Mouse (Mus musculus) urinary bladder, postnatal 4 days (tissue): ENCODE results near the gene Tusc1.

Source experiments
- DNase-seq, 2 experiments: peaks; one replicate each; pipeline ENCODE4 v3.0.0; 2021 to 2022; ENCODE audit warnings: low spot score in 2 of 2

Tusc1 gene

DNA sequence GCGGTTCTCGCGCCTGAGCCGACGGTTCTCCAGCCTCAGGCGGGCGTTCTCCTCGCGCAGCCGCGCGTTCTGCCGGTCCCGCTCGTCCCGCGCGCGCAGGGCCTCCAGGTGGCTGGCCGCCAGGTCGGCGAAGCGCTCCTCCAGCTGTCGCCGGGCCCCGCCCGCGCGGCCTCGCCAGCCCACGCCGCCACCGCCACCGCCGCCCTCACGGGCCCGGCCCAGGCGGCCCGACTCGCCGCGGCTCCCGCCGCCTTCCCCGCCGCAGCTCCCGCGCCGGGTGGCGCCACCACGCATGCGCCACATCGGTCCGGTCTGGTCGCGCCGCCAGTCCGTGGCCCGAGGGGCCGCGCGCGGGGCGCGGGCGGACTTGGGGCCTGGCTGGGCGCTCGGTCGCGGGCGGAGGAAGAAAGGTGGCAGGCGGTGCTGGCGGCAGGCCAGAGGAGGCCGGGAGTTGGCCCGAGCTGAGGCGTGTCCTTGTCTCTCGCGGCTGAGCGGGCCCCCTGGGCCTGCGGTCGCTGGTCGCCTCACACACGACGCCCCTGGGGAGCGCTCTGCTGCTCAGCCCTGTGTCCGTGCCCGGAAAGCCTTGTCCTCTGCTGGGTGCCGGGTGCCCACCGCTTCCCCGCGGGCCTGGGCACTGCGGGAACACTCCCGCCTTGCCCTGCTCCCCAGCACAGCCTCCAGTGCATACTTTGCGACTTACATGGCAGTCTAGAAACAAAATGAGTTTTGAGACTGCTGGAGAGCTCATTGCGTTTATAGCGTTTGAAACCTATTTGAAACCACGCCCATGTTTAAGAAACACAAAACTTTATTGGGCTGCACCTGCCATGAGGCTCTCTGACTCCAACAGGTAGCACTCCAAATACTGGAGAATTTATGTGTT, at the start of gene Tusc1:
Gene Tusc1, minus strand, starts transcription at position 394 of the 886 bp plus-strand sequence.
- DNase-seq: peak; percentile 81 to 84

DNA sequence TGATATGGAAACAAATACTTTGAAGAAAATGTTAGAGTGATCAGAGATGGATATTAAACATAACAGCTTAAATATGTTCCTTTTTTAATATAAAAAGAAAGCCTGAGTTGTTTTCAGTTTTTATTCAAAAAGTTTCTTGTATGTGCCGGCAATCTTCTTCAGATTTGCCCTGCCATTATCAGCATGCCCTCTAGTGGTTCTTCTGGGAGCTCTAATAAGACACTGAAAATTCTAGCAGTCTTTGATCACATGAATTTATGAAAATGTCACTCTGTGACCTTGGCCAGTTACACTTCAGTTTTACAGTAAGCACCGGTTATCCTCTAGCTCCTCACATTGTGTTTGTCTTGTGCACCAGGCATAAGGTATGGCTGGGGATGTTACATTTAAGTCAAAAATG, 17.6 kb upstream of the Tusc1 start:
- DNase-seq: no peak

DNA sequence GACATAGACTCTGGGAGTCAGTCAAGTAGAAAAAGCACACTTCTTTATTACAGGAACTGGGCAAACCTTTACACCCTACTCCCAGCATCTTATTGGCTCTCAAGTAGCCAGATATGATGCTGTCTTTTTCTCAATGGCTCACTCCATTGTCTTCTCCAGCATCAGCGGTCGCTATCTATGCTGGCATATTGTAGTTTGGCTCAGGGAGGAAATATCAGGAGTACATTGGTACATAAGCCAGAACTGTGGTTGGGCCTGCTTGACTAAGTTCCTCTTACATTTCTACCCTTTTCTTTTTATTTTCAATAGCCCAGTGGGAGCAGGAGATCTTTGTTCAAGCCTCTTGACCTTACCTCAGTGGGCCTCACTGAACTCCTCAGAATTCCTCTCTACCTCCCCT, 9.0 kb upstream of the Tusc1 start:
- DNase-seq: no peak

GRCm38 (mm10) chr4:93341568-93341967, 6.3 kb upstream of the Tusc1 start:
- DNase-seq: no peak

DNA sequence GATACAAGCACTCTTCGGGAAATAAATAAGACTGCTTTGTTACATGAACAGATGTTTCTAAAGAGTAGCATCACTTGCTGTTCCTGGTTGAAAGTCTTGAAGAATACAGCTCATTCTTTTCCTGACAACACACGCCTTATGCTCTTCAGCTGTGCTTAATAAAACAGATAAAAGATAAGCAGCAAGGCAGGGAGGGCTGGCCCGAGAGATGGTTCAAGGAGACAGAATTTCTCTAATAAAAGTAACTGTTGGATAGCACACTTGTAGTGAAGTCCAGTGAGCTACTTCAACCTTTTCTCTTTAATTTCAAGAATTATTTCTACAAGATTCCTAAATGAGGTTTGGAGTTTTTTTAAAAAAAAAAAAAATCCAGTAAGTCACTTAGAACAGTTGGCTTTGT, 2.7 kb upstream of the Tusc1 start:
- DNase-seq: no peak

GRCm38 (mm10) chr4:93334636-93335117, 634 bp downstream of the Tusc1 start:
- peak; percentile 83 to 85 for DNase-seq

DNA sequence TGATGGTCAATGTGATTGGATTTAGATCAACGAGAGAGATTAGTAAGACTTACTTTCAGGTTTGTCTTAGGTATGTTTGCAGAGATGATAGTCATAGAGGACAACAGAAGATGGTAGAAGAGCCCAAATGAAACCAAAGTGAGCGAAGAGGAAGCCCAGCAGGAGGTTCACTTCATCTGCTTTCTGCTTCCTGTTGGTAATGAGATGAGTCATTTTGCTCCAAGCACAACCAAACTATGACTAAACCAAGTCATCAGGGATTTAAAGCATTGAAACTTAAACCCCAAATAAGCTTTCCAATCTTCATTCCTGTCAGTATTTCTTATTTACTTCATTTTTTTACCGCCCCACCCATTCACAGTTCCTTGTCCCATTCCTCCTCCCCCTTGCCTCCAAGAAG, 27.8 kb downstream of the Tusc1 start:
- DNase-seq: no peak

DNA sequence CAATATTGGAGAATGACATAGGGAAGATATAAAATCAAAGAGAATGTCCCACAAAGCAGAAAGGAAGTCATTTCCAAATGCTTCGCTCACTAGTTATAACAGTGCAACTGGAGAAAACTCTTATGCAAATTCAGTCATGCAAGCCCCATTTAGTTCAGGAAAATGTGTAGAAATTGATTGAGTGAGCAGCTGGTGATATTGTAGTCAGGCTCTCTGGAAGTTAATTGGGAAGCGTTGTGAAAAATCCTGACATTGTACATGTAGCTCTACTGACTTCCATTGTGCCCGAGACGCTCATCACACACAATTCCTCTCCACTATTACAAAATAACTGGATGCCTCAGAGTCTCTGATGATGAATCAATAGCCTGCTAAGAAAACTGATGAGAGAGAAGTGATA, 49.2 kb downstream of the Tusc1 start:
- DNase-seq: no peak
